Mouse (Mus musculus) heart, postnatal 10 days (tissue): Measurements from ENCODE around the gene Olfr1469. TPM values are rescaled to one million over a fixed set of nuclear protein-coding genes. Genes with fewer than 3 reads are reported as not detected.
"Not testable (repeated sequence)": the region's sequence is repeated elsewhere in the genome, so short reads cannot be mapped to it uniquely, and the experiment has no call there.

Source experiments
- DNase-seq, 2 experiments: peaks; one replicate each; pipeline ENCODE4 v3.0.0; 2021
- intact Hi-C: fragments of 180-260 bp; cut with DNase I; formaldehyde crosslinking; loops from one replicate; pipeline ENCODE4 v1.15.1; 2025
- total RNA-seq, 2 experiments: library from RNA; stranded (reverse); gene quantifications; 2 replicates each; pipeline ENCODE4 v1.2.3; 2021

Gene Olfr1469
- not detected for total RNA-seq

- DNase-seq = no peak
- intact Hi-C loops = no loop called here
Observed at GRCm38 (mm10) chr19:13407549-13407948, at the start of gene Olfr1469. Gene Olfr1469, plus strand, starts transcription at chr19:13407849.

DNA sequence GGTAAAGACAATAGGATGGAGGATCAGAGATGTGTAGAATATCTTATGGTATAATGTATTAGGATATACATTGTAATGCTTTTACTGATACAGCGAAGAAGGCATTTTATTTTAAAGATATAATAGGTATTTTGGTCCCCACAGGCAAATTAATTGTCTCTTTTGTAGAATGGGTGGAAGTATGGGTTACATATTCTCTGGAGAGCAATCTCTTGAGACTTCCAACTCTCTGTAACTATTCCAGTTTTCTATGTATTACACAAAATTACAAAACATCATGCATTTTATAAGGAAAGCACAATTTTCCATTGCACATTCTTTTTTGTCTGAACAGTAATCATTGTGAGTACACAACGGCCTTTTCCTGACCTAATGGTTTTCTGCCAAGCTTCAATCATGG is 45.7 kb upstream of the Olfr1469 start, which contains the start of gene Olfr1467:
Gene Olfr1467, plus strand, starts transcription at position 301 of the 400 bp plus-strand sequence.
- no peak for DNase-seq
- intact Hi-C loops = no loop called here

- DNase-seq, intact Hi-C loops: not testable (repeated sequence)
Observed at GRCm38 (mm10) chr19:13443109-13443508, 35.5 kb downstream of the Olfr1469 start, which contains the start of gene Olfr1471. Gene Olfr1471, plus strand, starts transcription at chr19:13443409.

DNA sequence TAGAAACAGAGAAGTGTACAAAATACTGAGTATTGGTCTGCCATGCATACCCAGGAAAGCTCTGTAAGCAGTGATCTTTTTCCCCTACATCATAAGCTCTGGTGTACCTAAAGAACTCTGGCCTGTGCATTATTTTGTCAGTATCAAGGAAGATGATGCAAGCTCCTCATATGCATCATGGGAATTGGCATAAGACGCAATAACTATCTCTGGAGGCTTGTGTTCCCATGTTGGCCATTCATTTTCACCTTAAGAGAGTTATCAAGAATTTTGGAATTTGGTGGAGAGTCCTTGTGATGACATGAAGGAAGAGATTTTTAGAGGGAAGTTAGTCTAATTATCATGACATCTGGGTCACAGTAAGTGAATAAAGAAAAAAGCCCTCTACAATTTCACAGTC is 48.3 kb downstream of the Olfr1469 start, which contains the start of gene Olfr1472:
Gene Olfr1472, minus strand, starts transcription at position 101 of the 400 bp plus-strand sequence.
- intact Hi-C loops = no loop called here
- DNase-seq = no peak

Other genes with a start within 250 kb of the Olfr1469 start
- gene Olfr1461, start 244.8 kb upstream of the Olfr1469 start, total RNA-seq = not detected
- gene Olfr1462, start 222.1 kb upstream of the Olfr1469 start, total RNA-seq = not detected
- not detected for gene Olfr1463, start 176.5 kb upstream of the Olfr1469 start, total RNA-seq
- not detected for gene Olfr1465, start 92.3 kb upstream of the Olfr1469 start, total RNA-seq
- not detected for gene Olfr1466, start 69.0 kb upstream of the Olfr1469 start, total RNA-seq
- gene Olfr1467, start 45.6 kb upstream of the Olfr1469 start, total RNA-seq = not detected
- not detected for gene Olfr1471, start 35.6 kb downstream of the Olfr1469 start, total RNA-seq
- gene Olfr1472, start 48.2 kb downstream of the Olfr1469 start, total RNA-seq = not detected
- gene Olfr1474, start 61.7 kb downstream of the Olfr1469 start, total RNA-seq = not detected
- gene Olfr1475, start 72.3 kb downstream of the Olfr1469 start, total RNA-seq = not detected
- gene Olfr1477, start 92.7 kb downstream of the Olfr1469 start, total RNA-seq = not detected
- gene Olfr1480, start 120.1 kb downstream of the Olfr1469 start, total RNA-seq = not detected
- not detected for gene Olfr1484, start 175.7 kb downstream of the Olfr1469 start, total RNA-seq
- gene Olfr1487, start 209.5 kb downstream of the Olfr1469 start, total RNA-seq = not detected
- gene Olfr1489, start 223.8 kb downstream of the Olfr1469 start, total RNA-seq = not detected
- not detected for gene Olfr1490, start 243.2 kb downstream of the Olfr1469 start, total RNA-seq